Mouse (Mus musculus) stomach, postnatal 0 days (tissue): ENCODE measurements around the gene Alox12b. TPM values are rescaled to one million over a fixed set of nuclear protein-coding genes. Genes with fewer than 3 reads are reported as not detected.

Source experiments
- ATAC-seq: fragments of 200-750 bp; cut with Nextera tagmentation; 2 replicates; pipeline ENCODE4 v1.8.0; 2017; ENCODE audit not compliant: low FRiP score, low TSS enrichment
- DNase-seq: peaks from one replicate; pipeline ENCODE4 v3.0.0-alpha.2; 2016; ENCODE audit warnings: low spot score
- H3K27ac ChIP-seq: fragments of 300-500 bp; sonication (generic); replicated peaks from 2 replicates; pipeline ENCODE4 v1.5.1; 2014; ENCODE audit warnings: mild to moderate bottlenecking, control low read depth
- H3K27me3 ChIP-seq: fragments of 300-500 bp; sonication (generic); 2 replicates; pipeline ENCODE4 v1.6.1; 2014; ENCODE audit warnings: low read length; ENCODE audit not compliant: control insufficient read depth, insufficient read depth
- H3K36me3 ChIP-seq: fragments of 300-500 bp; sonication (generic); 2 replicates; pipeline ENCODE4 v1.6.1; 2014; ENCODE audit warnings: low read length, mixed read lengths; ENCODE audit not compliant: control insufficient read depth, insufficient read depth
- H3K4me1 ChIP-seq: fragments of 300-500 bp; sonication (generic); replicated peaks from 2 replicates; pipeline ENCODE4 v1.6.1; 2014; ENCODE audit warnings: antibody characterized with exemption; ENCODE audit not compliant: control insufficient read depth, insufficient read depth
- H3K4me2 ChIP-seq: fragments of 300-500 bp; sonication (generic); replicated peaks from 2 replicates; pipeline ENCODE4 v1.6.1; 2014; ENCODE audit warnings: low read depth, mild to moderate bottlenecking, control low read depth, moderate library complexity
- H3K4me3 ChIP-seq: fragments of 300-500 bp; sonication (generic); 2 replicates; pipeline ENCODE4 v1.5.1; 2014; ENCODE audit warnings: low read depth, low read length, control low read depth
- H3K9ac ChIP-seq: fragments of 300-500 bp; sonication (generic); 2 replicates; pipeline ENCODE4 v1.6.1; 2014; ENCODE audit warnings: mild to moderate bottlenecking, low read length, control low read depth, mixed read lengths
- H3K9me3 ChIP-seq: fragments of 300-500 bp; sonication (generic); 2 replicates; pipeline ENCODE4 v1.6.1; 2016; ENCODE audit warnings: low read length; ENCODE audit not compliant: control insufficient read depth
- CTCF ChIP-seq: IDR thresholded peaks from 2 replicates; pipeline ENCODE4 v1.5.1; 2016; ENCODE audit warnings: antibody characterized with exemption, low read depth, mild to moderate bottlenecking, moderate library complexity
- EP300 ChIP-seq: optimal IDR thresholded peaks from 2 replicates; pipeline ENCODE3; 2016; ENCODE audit warnings: antibody characterized with exemption
- WGBS: fragments of 180-500 bp; shearing (Covaris S2); extraction: QIAGEN DNeasy Blood & Tissue Kit; methylation state at CpG from one replicate; pipeline ENCODE4 v1.1.7; 2014; 5-methylcytosine and 5-hydroxymethylcytosine counted together
- polyA plus RNA-seq: library from polyadenylated mRNA; unstranded; fragments of >200 nt; fragmentation: Nextera tagmentation; extraction: Ambion mirVana; gene quantifications from 2 replicates; pipeline ENCODE4 v1.2.1, GENCODE M21; 2015

Gene Alox12b
- polyA plus RNA-seq, 1 experiment from 2014 or later: 80.5 TPM

DNA sequence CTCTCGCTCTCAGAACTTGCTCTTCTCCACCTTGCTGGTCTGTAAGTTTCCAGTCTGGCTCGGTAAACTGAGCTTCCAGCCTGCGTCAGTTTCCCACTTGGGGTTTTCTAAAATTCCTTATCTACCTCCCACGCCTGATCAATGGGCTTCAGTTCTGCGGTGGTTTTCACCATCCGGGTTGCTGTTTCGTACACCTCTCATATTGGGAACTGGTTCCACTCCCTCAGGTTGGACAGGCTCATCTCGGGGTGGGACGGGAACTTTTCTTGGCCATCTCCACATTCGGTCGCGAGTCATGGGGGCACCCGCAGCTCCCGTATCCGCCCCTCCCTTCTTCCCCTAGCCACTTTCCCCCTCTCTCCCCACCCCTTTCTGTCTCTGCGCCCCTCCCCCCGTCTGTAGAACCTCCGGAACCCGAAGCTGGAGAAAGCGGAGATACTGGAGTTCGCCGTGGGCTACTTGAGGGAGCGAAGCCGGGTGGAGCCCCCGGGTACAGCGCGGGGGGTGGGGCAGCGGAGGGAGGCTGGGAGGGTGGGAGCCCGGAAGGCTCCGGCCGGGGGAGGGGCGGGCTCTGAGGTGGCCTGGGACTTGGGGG, 35.0 kb upstream of the Alox12b start:
- WGBS: 1% methylated on average over 24 of the region's 32 CpGs
- no peaks in the 10 kb centered on the region for H3K36me3 ChIP-seq
- peak overlapping the region; percentile 88 for H3K27ac ChIP-seq
- TF ChIP-seq EP300: no peak
- no peak for TF ChIP-seq CTCF
- H3K27me3 ChIP-seq: no peaks in the 10 kb centered on the region
- DNase-seq: no peak
- no peaks in the 10 kb centered on the region for H3K9me3 ChIP-seq
- H3K9ac ChIP-seq: peak overlapping the region; percentile 77
- no peak for ATAC-seq
- peak overlapping the region; percentile 68 for H3K4me3 ChIP-seq
- H3K4me1 ChIP-seq: peaks cover 2% of the 10 kb centered on the region; the same call in 1 of the 2 replicates
- H3K4me2 ChIP-seq: peak overlapping the region; percentile 83

DNA sequence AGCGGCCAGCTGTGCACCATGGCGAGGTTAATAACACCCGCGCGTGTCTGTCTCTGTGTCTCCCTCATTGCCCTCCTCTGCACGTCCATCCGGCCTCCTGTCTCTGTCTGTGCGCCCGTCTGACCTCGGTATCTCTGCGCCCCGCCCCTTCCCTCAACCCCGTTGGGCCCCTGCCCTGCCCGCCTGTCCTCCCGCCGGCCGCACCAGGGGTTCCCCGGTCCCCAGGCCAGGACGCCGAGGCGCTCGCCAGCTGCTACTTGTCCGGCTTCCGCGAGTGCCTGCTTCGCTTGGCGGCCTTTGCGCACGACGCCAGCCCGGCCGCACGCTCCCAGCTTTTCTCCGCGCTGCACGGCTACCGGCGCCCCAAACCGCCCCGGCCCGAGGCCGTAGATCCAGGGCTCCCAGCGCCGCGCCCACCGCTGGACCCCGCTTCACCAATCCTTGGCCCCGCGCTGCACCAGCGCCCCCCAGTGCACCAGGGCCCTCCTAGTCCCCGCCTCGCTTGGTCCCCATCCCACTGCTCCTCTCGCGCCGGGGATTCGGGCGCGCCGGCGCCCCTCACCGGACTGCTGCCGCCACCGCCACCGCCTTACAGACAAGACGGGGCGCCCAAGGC, 34.3 kb upstream of the Alox12b start, which contains the start of gene 9130213A22Rik:
9130213A22Rik (minus strand) TSS at position 254 of the 616 bp plus-strand sequence.
- peak within 1 kb of the TSS; percentile 83 for H3K4me2 ChIP-seq
- no peaks in the 10 kb centered on the region for H3K9me3 ChIP-seq
- no peaks in the 10 kb centered on the region for H3K27me3 ChIP-seq
- TF ChIP-seq CTCF (peak; percentile 80), EP300 (no peak)
- WGBS: 0% methylated on average over 63 of the region's 66 CpGs
- H3K27ac ChIP-seq: peak within 1 kb of the TSS; percentile 89
- no peaks in the 10 kb centered on the region for H3K36me3 ChIP-seq
- H3K4me1 ChIP-seq: peaks cover 2% of the 10 kb centered on the region; the same call in 1 of the 2 replicates
- peak within 1 kb of the TSS; percentile 68 for H3K4me3 ChIP-seq
- DNase-seq (peak; percentile 87), ATAC-seq (peak; percentile 50)
- peak within 1 kb of the TSS; percentile 77 for H3K9ac ChIP-seq

DNA sequence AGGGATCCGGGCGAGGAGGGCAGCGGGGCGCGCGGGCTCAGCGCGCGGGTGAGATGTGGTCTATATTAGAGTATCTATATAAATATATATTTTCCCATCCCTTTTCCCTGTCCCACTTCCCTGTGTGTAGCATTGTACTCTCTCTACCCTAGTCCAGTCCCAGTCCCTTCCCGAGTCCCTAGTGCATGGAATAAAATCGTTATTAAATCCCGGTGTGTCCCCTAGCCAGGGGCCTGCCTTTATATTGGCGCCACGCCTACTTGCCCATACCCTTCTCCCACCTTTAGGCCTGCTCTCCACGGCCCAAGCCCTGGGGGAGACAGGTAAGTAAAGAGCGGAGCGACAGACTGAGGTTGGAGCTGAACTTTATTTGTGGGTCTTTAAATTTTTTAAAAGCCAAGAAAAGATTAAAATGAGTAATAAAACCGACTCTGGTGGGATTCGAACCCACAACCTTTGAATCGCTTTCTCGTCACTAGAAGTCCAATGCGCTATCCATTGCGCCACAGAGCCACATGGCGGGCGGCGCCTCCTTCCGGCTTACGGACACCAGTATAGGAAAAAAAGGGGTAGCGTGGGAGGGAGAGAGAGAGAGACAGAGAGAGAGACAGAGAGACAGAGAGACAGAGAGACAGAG, 33.6 kb upstream of the Alox12b start:
- WGBS: under 1% methylated on average over 29 of the region's 29 CpGs
- Histone ChIP-seq H3K27ac (peak overlapping the region; percentile 89), H3K9ac (peak overlapping the region; percentile 77), H3K4me3 (peak overlapping the region; percentile 68), H3K27me3 (no peaks in the 10 kb centered on the region), H3K4me2 (peak overlapping the region; percentile 83), H3K36me3 (no peaks in the 10 kb centered on the region), H3K4me1 (peaks cover 2% of the 10 kb centered on the region; the same call in 1 of the 2 replicates), H3K9me3 (no peaks in the 10 kb centered on the region)
- peak; percentile 0; the same call in 1 of the 2 replicates for ATAC-seq
- peak; percentile 89 for DNase-seq
- TF ChIP-seq CTCF: peak; percentile 50
- TF ChIP-seq EP300: no peak

DNA sequence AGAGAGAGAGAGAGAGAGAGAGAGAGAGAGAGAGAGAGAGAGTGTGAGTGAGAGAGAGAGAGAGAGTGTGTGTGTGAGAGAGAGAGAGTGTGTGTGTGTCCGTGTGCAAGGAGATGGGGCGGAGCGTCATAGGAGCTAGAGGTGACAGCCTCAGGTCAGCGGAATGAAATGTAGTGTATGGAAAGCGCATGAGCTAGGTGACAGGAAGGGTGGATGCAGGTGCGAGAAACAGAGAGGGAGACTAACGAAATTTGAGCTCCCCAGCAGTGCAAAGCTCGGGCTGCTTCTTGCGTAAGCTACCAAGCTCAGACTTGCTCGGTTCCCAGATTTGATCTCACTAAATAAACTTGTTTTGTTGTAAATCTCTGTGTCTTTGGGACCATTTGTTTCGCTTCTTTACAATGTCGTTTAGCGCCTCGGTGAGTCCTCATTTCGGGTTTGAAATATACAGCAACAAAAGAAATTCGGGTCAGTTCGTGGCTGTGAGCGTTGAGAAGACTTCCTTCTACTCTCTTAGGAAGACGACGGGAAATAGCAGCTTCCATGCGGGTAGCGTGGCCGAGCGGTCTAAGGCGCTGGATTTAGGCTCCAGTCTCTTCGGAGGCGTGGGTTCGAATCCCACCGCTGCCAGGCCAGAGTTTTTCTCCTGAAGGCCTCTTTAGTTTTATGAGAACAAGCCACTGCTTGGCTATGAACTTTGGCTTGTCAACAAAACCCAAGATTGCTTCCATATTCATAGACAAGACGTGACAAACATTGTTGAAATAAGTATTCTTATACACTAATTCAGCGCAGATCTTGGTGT, 32.9 kb upstream of the Alox12b start:
- ATAC-seq (peak; percentile 62), DNase-seq (peak; percentile 87)
- H3K4me1 ChIP-seq: peaks cover 2% of the 10 kb centered on the region; the same call in 1 of the 2 replicates
- H3K4me3 ChIP-seq: peak overlapping the region; percentile 68
- H3K27ac ChIP-seq: peak overlapping the region; percentile 89
- WGBS: under 1% methylated on average over 31 of the region's 31 CpGs
- H3K9ac ChIP-seq: peak overlapping the region; percentile 58
- H3K4me2 ChIP-seq: peak overlapping the region; percentile 83
- H3K36me3 ChIP-seq: no peaks in the 10 kb centered on the region
- no peak for TF ChIP-seq CTCF
- peak; percentile 81 for TF ChIP-seq EP300
- no peaks in the 10 kb centered on the region for H3K27me3 ChIP-seq
- no peaks in the 10 kb centered on the region for H3K9me3 ChIP-seq

DNA sequence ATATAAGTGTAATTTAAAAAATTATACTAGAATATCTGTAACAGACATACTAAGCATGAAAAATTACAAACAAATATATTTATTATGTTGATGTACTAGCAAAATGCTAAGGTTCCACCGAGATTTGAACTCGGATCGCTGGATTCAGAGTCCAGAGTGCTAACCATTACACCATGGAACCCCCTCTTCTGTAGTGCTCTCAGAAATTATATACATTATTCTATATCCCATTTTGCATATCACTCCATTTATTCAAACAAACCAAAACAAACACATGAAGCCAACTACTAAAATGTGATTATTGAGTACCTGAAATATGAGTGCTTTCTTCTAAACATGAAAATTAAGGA, 32.3 kb upstream of the Alox12b start:
- Histone ChIP-seq H3K27me3 (no peaks in the 10 kb centered on the region), H3K4me2 (no peak overlapping the region), H3K4me3 (no peak overlapping the region), H3K4me1 (peaks cover 2% of the 10 kb centered on the region; the same call in 1 of the 2 replicates), H3K9me3 (no peaks in the 10 kb centered on the region), H3K36me3 (no peaks in the 10 kb centered on the region), H3K9ac (no peak overlapping the region), H3K27ac (no peak overlapping the region)
- WGBS: under 1% methylated on average over 3 of the region's 3 CpGs
- ATAC-seq: peak; percentile 21; the same call in 1 of the 2 replicates
- DNase-seq: peak; percentile 60
- peak; percentile 12 for TF ChIP-seq EP300
- TF ChIP-seq CTCF: no peak
